Mouse (Mus musculus): ENCODE data around the gene Olfr1097.

Gene Olfr1097

DNA sequence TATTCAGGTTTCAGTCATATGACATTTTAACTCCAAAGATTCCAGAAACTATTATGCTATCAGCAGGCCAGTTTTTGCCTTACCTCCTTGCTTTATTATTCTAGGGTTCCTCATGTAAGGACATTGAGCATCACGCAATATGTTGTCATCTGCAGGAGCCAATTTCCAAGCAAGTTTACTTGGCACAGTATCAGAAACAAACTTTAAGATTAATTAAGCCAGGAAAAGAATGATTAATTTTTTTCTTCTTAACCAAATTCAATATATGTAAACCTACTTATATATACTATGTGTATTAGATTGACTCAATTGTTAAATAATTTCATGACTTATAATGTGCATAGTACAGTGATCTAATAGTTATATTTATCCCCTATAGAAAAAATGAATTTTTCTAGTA lies at the start of gene Olfr1097:
Gene Olfr1097 (minus strand): TSS at position 101 of the 400 bp plus-strand sequence.
- DNase-seq (ENCODE audit: low spot score), result no peak

DNA sequence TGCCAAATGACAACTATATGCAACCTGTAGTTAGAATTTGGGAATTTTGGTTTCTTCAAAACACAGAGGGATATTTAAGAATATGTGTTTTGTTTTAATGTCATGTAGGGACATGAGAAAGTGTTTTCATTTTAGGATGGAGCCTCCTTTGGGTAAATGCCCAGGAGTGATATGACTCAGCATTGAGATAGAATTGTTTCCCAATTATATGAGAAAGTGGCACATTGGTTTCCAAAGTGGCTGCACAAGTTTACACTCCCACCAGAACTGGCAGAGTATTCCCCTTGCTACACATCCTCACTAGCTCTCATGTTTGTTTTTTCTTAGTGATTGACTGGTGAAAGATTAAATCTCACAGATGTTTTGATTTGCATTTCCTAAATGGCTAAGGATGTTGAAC lies 34.5 kb upstream of the Olfr1097 start:
- DNase-seq (ENCODE audit: low spot score), result no peak

DNA sequence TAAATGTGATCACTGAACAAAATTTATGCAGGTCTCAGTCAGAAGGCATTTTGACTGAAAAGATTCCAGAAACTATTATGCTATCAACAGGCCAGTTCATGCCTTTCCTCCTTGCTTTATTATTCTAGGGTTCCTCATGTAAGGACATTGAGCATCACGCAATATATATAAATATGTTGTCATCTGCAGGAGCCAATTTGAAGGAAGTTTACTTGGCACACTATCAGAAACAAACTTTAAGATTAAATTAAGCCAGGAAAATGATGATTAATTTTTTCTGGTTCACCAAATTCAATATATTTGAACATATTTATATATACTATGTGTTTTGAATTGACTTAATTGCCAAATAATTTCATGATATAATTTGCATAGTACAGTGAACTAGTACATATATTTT lies 32.4 kb upstream of the Olfr1097 start, which contains the start of gene Olfr1098:
Gene Olfr1098 (minus strand): TSS at position 101 of the 400 bp plus-strand sequence.
- DNase-seq (ENCODE audit: low spot score), result no peak

DNA sequence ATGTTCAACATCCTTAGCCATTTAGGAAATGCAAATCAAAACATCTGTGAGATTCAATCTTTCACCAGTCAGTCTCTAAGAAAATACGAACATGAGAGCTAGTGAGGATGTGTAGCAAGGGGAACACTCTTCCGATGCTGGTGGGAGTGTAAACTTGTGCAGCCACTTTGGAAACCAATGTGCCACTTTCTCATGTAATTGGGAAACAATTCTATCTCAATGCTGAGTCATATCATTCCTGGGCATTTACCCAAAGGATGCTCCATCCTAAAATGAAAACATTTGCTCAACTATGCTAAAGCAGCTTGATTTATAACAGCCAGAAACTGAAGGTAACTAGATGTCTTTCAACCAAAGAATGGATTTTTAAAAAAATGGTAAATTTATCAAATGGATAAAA lies 13.6 kb upstream of the Olfr1097 start:
- DNase-seq (ENCODE audit: low spot score), result no peak

GRCm38 (mm10) chr2:86874702-86875101 lies 17.3 kb downstream of the Olfr1097 start, which contains the start of gene Gm13723:
Gene Gm13723 (minus strand): TSS chr2:86874802.
- no peak for DNase-seq (ENCODE audit: low spot score)

DNA sequence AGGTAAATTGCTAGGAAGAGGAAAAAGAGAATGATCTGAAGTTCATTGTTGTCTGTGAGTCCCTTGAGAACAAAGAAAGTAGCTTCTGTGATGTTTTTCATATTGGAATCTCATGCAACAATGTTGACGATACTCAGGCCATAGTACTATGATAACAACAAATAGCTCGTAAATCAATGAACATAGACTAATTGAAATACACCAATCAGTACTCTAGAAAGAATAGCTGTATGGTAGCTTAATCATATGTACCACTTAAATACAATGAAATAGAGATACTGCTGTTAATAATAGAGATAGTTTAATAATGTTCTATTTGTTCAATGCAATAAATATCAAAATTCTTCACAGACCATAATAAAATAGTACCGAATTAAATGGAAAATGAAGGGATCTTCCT lies 40.4 kb downstream of the Olfr1097 start, which contains the start of gene Olfr1095:
Gene Olfr1095 (minus strand): TSS at position 101 of the 400 bp plus-strand sequence.
- no peak for DNase-seq (ENCODE audit: low spot score)
